Mouse (Mus musculus) limb, embryonic 11.5 days (tissue): Measurements from ENCODE around the gene Lhfp. TPM values are rescaled to one million over a fixed set of nuclear protein-coding genes. Genes with fewer than 3 reads are reported as not detected.
"Not testable (repeated sequence)": the region's sequence is repeated elsewhere in the genome, so short reads cannot be mapped to it uniquely, and the experiment has no call there.

ENCODE experiments used
- ATAC-seq: fragments of 200-750 bp; cut with Nextera tagmentation; 2 replicates; pipeline ENCODE4 v1.8.0; 2017; ENCODE audit warnings: low read depth; ENCODE audit not compliant: insufficient number of reproducible peaks, low FRiP score, low TSS enrichment
- DNase-seq: peaks from one replicate; pipeline ENCODE4 v3.0.0-alpha.2; 2015; ENCODE audit warnings: low spot score
- H3K27ac ChIP-seq: fragments of 300-500 bp; sonication (generic); replicated peaks from 2 replicates; pipeline ENCODE4 v1.5.1; 2014; ENCODE audit warnings: low read depth, mild to moderate bottlenecking, low read length
- H3K27me3 ChIP-seq: fragments of 300-500 bp; sonication (generic); 2 replicates; pipeline ENCODE4 v1.6.1; 2014; ENCODE audit warnings: mild to moderate bottlenecking, low read length, mixed read lengths; ENCODE audit not compliant: control insufficient read depth, insufficient read depth
- H3K36me3 ChIP-seq: fragments of 300-500 bp; sonication (generic); 2 replicates; pipeline ENCODE4 v1.6.1; 2014; ENCODE audit warnings: mild to moderate bottlenecking, low read length, moderate library complexity, mixed read lengths; ENCODE audit not compliant: control insufficient read depth, insufficient read depth
- H3K4me1 ChIP-seq: fragments of 300-500 bp; sonication (generic); 2 replicates; pipeline ENCODE4 v1.6.1; 2014; ENCODE audit warnings: low read length, mixed read lengths; ENCODE audit not compliant: control insufficient read depth, insufficient read depth
- H3K4me2 ChIP-seq: fragments of 300-500 bp; sonication (generic); 2 replicates; pipeline ENCODE4 v1.6.1; 2014; ENCODE audit warnings: low read depth, mild to moderate bottlenecking, moderate library complexity; ENCODE audit not compliant: severe bottlenecking
- H3K4me3 ChIP-seq: fragments of 300-500 bp; sonication (generic); 2 replicates; pipeline ENCODE4 v1.5.1; 2014; ENCODE audit warnings: low read depth, low read length
- H3K9ac ChIP-seq: fragments of 300-500 bp; sonication (generic); 2 replicates; pipeline ENCODE4 v1.6.1; 2014; ENCODE audit warnings: mild to moderate bottlenecking, low read length
- H3K9me3 ChIP-seq: fragments of 300-500 bp; sonication (generic); 2 replicates; pipeline ENCODE4 v1.6.1; 2016; ENCODE audit warnings: low read length; ENCODE audit not compliant: control insufficient read depth
- WGBS: fragments of 180-500 bp; shearing (Covaris S2); extraction: QIAGEN DNeasy Blood & Tissue Kit; methylation state at CpG from one replicate; pipeline ENCODE4 v1.1.7; 2014; 5-methylcytosine and 5-hydroxymethylcytosine counted together
- polyA plus RNA-seq: library from polyadenylated mRNA; unstranded; fragments of >200 nt; fragmentation: Nextera tagmentation; extraction: Ambion mirVana; gene quantifications from 2 replicates; pipeline ENCODE4 v1.2.1, GENCODE M21; 2014

The Lhfp gene
- polyA plus RNA-seq, 1 experiment from 2014 or later: 61.0 TPM

GRCm38 (mm10) chr3:53109879-53110278, 68.6 kb downstream of the Lhfp start:
- Histone ChIP-seq H3K4me1 (peaks cover 15% of the 10 kb centered on the region), H3K36me3 (no peaks in the 10 kb centered on the region; the same call in 1 of the 2 replicates), H3K9me3 (no peaks in the 10 kb centered on the region), H3K9ac (no peak overlapping the region), H3K4me2 (no peak overlapping the region), H3K27ac (no peak overlapping the region), H3K4me3 (no peak overlapping the region), H3K27me3 (no peaks in the 10 kb centered on the region)
- no peak for ATAC-seq
- DNase-seq: no peak
- 30% methylated on average over 3 of the region's 3 CpGs for WGBS

DNA sequence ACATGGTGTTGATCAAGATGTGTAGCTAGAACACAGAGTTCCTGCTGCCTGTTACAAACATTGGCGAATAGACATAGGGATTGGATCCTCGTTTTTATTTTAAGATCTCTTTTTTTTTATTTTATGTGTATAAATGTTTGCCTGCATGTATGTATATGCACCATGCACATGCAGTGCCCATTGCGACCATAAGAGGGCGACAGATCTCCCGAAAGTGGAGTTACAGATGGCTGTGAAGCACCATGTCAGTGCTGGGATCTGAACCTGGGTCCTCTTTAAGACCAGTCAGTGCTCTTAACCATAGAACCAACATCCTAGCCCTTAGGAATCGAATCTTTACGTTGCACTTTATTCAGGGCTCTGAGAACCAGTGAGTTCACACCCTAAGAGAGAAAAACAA, 70.7 kb downstream of the Lhfp start:
- Histone ChIP-seq H3K27ac (no peak overlapping the region), H3K4me3 (no peak overlapping the region), H3K4me2 (no peak overlapping the region), H3K36me3 (no peaks in the 10 kb centered on the region; the same call in 1 of the 2 replicates), H3K9me3 (no peaks in the 10 kb centered on the region), H3K27me3 (no peaks in the 10 kb centered on the region), H3K4me1 (peaks cover 15% of the 10 kb centered on the region), H3K9ac (no peak overlapping the region)
- DNase-seq (no peak), ATAC-seq (no peak)
- 93% methylated on average over 7 of the region's 7 CpGs for WGBS

- 49% methylated on average over 5 of the region's 9 CpGs for WGBS
- DNase-seq, H3K27me3 ChIP-seq: not testable (repeated sequence)
Observed at GRCm38 (mm10) chr3:53118755-53119154, 77.4 kb downstream of the Lhfp start.

GRCm38 (mm10) chr3:53119978-53120377, 78.7 kb downstream of the Lhfp start:
- Histone ChIP-seq H3K4me2 (no peak overlapping the region), H3K9me3 (no peaks in the 10 kb centered on the region), H3K4me1 (no peaks in the 10 kb centered on the region), H3K9ac (no peak overlapping the region), H3K27ac (no peak overlapping the region), H3K27me3 (no peaks in the 10 kb centered on the region), H3K4me3 (no peak overlapping the region), H3K36me3 (no peaks in the 10 kb centered on the region)
- DNase-seq: no peak
- 94% methylated on average over 6 of the region's 6 CpGs for WGBS
- no peak for ATAC-seq

More at GRCm38 (mm10) chr3:53118755-53119154, 77.4 kb downstream of the Lhfp start:
- H3K4me2 ChIP-seq, H3K9ac ChIP-seq, H3K4me1 ChIP-seq, H3K4me3 ChIP-seq, ATAC-seq, H3K9me3 ChIP-seq, H3K36me3 ChIP-seq, H3K27ac ChIP-seq: not testable (repeated sequence)

DNA sequence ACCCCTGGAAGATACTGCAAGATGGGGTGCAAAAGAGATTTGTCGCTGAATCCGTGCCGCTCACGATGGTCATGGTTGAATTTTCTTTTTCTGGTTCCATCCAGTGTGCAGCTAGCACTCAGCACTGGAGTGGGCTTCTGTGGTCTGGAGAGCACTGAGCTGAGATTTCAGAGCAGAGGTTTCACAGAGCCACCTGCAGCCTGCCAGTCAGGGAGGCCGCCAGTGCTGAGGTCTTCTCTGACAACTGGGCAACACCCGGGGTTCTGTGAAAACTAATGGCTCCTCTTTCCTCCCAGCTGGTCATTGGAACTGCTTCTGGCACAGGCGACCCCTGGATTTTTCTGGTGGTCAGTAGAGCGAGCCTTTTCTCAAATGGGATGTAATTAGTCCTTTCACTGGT, 84.2 kb downstream of the Lhfp start:
- Histone ChIP-seq H3K4me3 (no peak overlapping the region), H3K4me1 (no peaks in the 10 kb centered on the region), H3K4me2 (no peak overlapping the region), H3K36me3 (no peaks in the 10 kb centered on the region), H3K27ac (no peak overlapping the region), H3K27me3 (no peaks in the 10 kb centered on the region), H3K9ac (no peak overlapping the region), H3K9me3 (no peaks in the 10 kb centered on the region)
- 56% methylated on average over 8 of the region's 8 CpGs for WGBS
- ATAC-seq (no peak), DNase-seq (no peak)

DNA sequence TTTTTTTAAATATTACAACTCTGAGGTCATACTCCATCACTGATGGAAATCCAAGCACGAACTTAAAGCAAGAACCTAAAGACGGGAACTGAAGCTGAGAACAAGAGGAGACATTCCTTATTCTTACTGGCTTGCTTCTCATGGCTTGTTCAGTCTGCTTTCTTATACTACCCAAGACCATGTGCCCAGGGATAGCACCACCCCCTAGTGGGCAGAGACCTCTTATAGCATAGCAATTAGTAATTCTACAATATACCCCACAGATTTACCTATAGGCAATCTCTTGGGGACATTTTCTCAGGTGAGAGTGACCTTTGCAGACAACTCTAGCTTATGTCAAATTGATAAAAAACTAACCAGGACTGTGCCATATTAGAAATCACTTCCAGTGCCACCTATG, 97.5 kb downstream of the Lhfp start:
- no peaks in the 10 kb centered on the region; the same call in 1 of the 2 replicates for H3K36me3 ChIP-seq
- ATAC-seq: no peak
- H3K9ac ChIP-seq: no peak overlapping the region
- 95% methylated on average over 2 of the region's 2 CpGs for WGBS
- no peak overlapping the region for H3K27ac ChIP-seq
- no peaks in the 10 kb centered on the region for H3K4me1 ChIP-seq
- DNase-seq: no peak
- no peak overlapping the region for H3K4me3 ChIP-seq
- H3K4me2 ChIP-seq: no peak overlapping the region
- H3K9me3 ChIP-seq: no peaks in the 10 kb centered on the region
- H3K27me3 ChIP-seq: no peaks in the 10 kb centered on the region

GRCm38 (mm10) chr3:53139205-53139604, 97.9 kb downstream of the Lhfp start:
- Histone ChIP-seq H3K27ac (no peak overlapping the region), H3K9me3 (no peaks in the 10 kb centered on the region), H3K4me1 (no peaks in the 10 kb centered on the region), H3K4me3 (no peak overlapping the region), H3K9ac (no peak overlapping the region), H3K4me2 (no peak overlapping the region), H3K27me3 (no peaks in the 10 kb centered on the region), H3K36me3 (no peaks in the 10 kb centered on the region; the same call in 1 of the 2 replicates)
- no peak for DNase-seq
- no peak for ATAC-seq

GRCm38 (mm10) chr3:53139642-53140041, 98.3 kb downstream of the Lhfp start:
- Histone ChIP-seq H3K9me3 (no peaks in the 10 kb centered on the region), H3K9ac (no peak overlapping the region), H3K36me3 (no peaks in the 10 kb centered on the region; the same call in 1 of the 2 replicates), H3K27ac (no peak overlapping the region), H3K27me3 (no peaks in the 10 kb centered on the region), H3K4me1 (no peaks in the 10 kb centered on the region), H3K4me2 (no peak overlapping the region), H3K4me3 (no peak overlapping the region)
- 75% methylated on average over 5 of the region's 5 CpGs for WGBS
- ATAC-seq: no peak
- no peak for DNase-seq

DNA sequence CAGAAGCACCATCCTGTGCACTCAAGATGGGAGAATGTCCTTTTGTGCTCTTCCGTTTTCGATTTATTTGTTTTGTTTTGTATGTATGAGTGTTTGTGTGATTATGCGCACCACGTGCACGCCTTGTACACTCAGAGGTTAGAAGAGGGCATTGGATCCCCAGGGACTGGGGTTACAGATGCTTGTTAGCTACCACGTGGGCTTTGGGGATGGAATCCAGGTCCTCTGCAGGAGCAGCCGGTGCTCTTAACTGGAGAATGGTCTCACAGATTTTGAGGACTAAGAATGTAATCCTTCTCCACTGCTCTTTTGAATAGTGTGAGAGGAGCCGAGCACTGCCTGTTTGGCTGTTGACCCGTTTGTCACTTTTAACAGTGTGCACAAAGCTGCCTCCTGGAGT, 101.2 kb downstream of the Lhfp start:
- Histone ChIP-seq H3K4me1 (no peaks in the 10 kb centered on the region), H3K4me2 (no peak overlapping the region), H3K4me3 (no peak overlapping the region), H3K9ac (no peak overlapping the region), H3K36me3 (no peaks in the 10 kb centered on the region; the same call in 1 of the 2 replicates), H3K27ac (no peak overlapping the region), H3K9me3 (no peaks in the 10 kb centered on the region), H3K27me3 (no peaks in the 10 kb centered on the region)
- no peak for ATAC-seq
- no peak for DNase-seq
- 78% methylated on average over 9 of the region's 9 CpGs for WGBS
